Mouse (Mus musculus) heart, postnatal 36 days (tissue): ENCODE measurements at regions not wholly inside any gene's neighbourhood (a gene's known extent, or its start where the extent isn't known, plus 50 kb on each side); places are given as distances from the start of the nearest gene placed in this dataset.

Experiments used
- DNase-seq, 2 experiments: peaks; one replicate each; pipeline ENCODE4 v3.0.0; 2021 to 2022
- intact Hi-C: fragments of 180-260 bp; cut with DNase I; formaldehyde crosslinking; loops from one replicate; pipeline ENCODE4 v1.15.1; 2025

GRCm38 (mm10) chr19:30425627-30426026 lies 123.8 kb downstream of the Dkk1 start:
- no peak for DNase-seq
- intact Hi-C loops = loop anchor here (5.0 kb wide), 1 partner anchor 127 kb away; no protein-coding TSS in a partner anchor

GRCm38 (mm10) chr19:30427484-30427883 lies 122.0 kb downstream of the Dkk1 start:
- no peak for DNase-seq

GRCm38 (mm10) chr19:30433141-30433540 lies 116.3 kb downstream of the Dkk1 start:
- no peak for DNase-seq
- intact Hi-C loops = no loop called here

More at GRCm38 (mm10) chr19:30427484-30427883, 122.0 kb downstream of the Dkk1 start:
- intact Hi-C loops = loop anchor here (5.0 kb wide), 1 partner anchor 125 kb away; no protein-coding TSS in a partner anchor

GRCm38 (mm10) chr19:30435054-30435738 lies 114.3 kb downstream of the Dkk1 start:
- no peak for DNase-seq
- intact Hi-C loops = no loop called here

- intact Hi-C loops = no loop called here
- DNase-seq = no peak
These were observed 98.5 kb downstream of the Dkk1 start for GRCm38 (mm10) chr19:30450869-30451542.

GRCm38 (mm10) chr19:30451543-30451920 lies 97.9 kb downstream of the Dkk1 start:
- DNase-seq = no peak
- intact Hi-C loops = no loop called here

- DNase-seq = no peak
- intact Hi-C loops = no loop called here
These were observed 96.8 kb downstream of the Dkk1 start for GRCm38 (mm10) chr19:30452671-30453070.

- intact Hi-C loops = no loop called here
- no peak for DNase-seq
These were observed 66.0 kb downstream of the Dkk1 start for GRCm38 (mm10) chr19:30483436-30483835.

- intact Hi-C loops = no loop called here
- DNase-seq = no peak
These were observed 59.7 kb downstream of the Dkk1 start for GRCm38 (mm10) chr19:30489786-30490185.

GRCm38 (mm10) chr19:30490916-30491315 lies 58.5 kb downstream of the Dkk1 start:
- intact Hi-C loops = no loop called here
- no peak for DNase-seq
